Mouse (Mus musculus): ENCODE results near the gene Osgin1. TPM values are rescaled to one million over a fixed set of nuclear protein-coding genes. Genes with fewer than 3 reads are reported as not detected.

Gene Osgin1
- polyA plus RNA-seq, 1 experiment from 2014 or later: 11.4 TPM

- no peak overlapping the region for H3K9ac ChIP-seq (ENCODE audit: low read length)
- TF ChIP-seq EP300 (optimal IDR thresholded peaks at IDR 0.05) (no peak), CTCF (IDR thresholded peaks at IDR 0.05; ENCODE audit: low read depth) (no peak)
- H3K27ac ChIP-seq (replicated peaks): no peak overlapping the region
Observed at GRCm38 (mm10) chr8:119447781-119448170, 13.9 kb downstream of the Osgin1 start.

DNA sequence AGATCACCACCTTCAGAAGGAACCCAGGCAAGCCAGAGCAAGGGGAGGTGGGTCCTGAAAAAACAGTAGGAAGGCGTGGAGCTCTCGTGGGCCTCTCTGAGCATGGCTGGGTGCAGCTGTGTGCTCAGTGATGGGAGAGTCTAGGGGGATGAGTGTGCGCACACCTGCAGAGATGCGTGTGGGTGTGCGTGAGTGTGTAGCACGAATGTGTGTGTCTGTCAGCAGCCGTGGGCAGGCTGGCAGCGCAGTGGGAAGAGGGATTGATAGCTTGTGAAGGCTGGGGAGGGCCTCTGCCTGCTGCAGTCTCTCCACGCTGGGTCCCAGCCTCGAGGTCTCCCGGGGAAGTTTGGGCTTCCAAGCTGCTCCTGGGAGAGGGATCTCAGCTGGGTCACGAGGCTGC lies 15.7 kb downstream of the Osgin1 start:
- WGBS: 71% methylated on average over 10 of the region's 12 CpGs
- peaks cover 3% of the 10 kb centered on the region; the same call in 1 of the 2 replicates for H3K27me3 ChIP-seq (ENCODE audit: control insufficient read depth, insufficient read depth, low read length)
- no peak for DNase-seq (ENCODE audit: low spot score)
- no peaks in the 10 kb centered on the region for H3K4me1 ChIP-seq (replicated peaks; ENCODE audit: control insufficient read depth, insufficient read depth)
- H3K9ac ChIP-seq (ENCODE audit: low read length): no peak overlapping the region
- no peak overlapping the region for H3K4me2 ChIP-seq (replicated peaks; ENCODE audit: low read depth)
- no peaks in the 10 kb centered on the region for H3K36me3 ChIP-seq (ENCODE audit: control insufficient read depth, insufficient read depth, low read length)
- no peaks in the 10 kb centered on the region for H3K9me3 ChIP-seq (ENCODE audit: control insufficient read depth, low read length)
- ATAC-seq (ENCODE audit: low FRiP score, low TSS enrichment): no peak
- no peak for TF ChIP-seq CTCF (IDR thresholded peaks at IDR 0.05; ENCODE audit: low read depth)
- TF ChIP-seq EP300 (optimal IDR thresholded peaks at IDR 0.05): no peak
- no peak overlapping the region for H3K27ac ChIP-seq (replicated peaks)
- H3K4me3 ChIP-seq (ENCODE audit: low read depth, low read length): no peak overlapping the region

More at GRCm38 (mm10) chr8:119447781-119448170, 13.9 kb downstream of the Osgin1 start:
- Histone ChIP-seq H3K27me3 (ENCODE audit: control insufficient read depth, insufficient read depth, low read length) (peaks cover 3% of the 10 kb centered on the region; the same call in 1 of the 2 replicates), H3K4me1 (replicated peaks; ENCODE audit: control insufficient read depth, insufficient read depth) (no peaks in the 10 kb centered on the region), H3K9me3 (ENCODE audit: control insufficient read depth, low read length) (no peaks in the 10 kb centered on the region), H3K36me3 (ENCODE audit: control insufficient read depth, insufficient read depth, low read length) (peaks cover 5% of the 10 kb centered on the region; the same call in 1 of the 2 replicates), H3K4me2 (replicated peaks; ENCODE audit: low read depth) (no peak overlapping the region), H3K4me3 (ENCODE audit: low read depth, low read length) (no peak overlapping the region)
- no peak for DNase-seq (ENCODE audit: low spot score)
- ATAC-seq (ENCODE audit: low FRiP score, low TSS enrichment): no peak
- 6% methylated on average over 16 of the region's 17 CpGs for WGBS

DNA sequence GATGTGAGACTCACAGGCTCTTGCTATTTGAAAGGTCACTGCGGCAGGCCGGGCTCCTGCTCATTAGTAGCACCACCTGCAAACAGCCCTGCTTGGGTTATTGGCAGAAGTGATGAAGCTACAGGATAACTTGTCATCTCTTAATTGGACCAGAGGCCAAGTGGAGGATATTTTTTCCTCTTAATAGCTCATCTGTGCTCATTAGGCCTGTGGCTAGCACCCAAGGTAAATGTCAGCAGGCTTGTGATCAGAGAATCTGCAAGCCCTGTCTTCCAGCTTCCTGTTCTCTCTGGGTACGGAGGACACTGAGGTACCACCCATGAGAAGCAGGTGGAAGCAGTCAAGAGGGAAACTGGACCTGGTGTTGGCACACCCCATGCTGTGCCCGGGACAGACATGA lies 17.2 kb downstream of the Osgin1 start:
- H3K27ac ChIP-seq (replicated peaks): no peak overlapping the region
- no peak overlapping the region for H3K4me2 ChIP-seq (replicated peaks; ENCODE audit: low read depth)
- 94% methylated on average over 4 of the region's 4 CpGs for WGBS
- no peaks in the 10 kb centered on the region for H3K9me3 ChIP-seq (ENCODE audit: control insufficient read depth, low read length)
- no peak overlapping the region for H3K9ac ChIP-seq (ENCODE audit: low read length)
- H3K36me3 ChIP-seq (ENCODE audit: control insufficient read depth, insufficient read depth, low read length): no peaks in the 10 kb centered on the region
- peaks cover 3% of the 10 kb centered on the region; the same call in 1 of the 2 replicates for H3K27me3 ChIP-seq (ENCODE audit: control insufficient read depth, insufficient read depth, low read length)
- no peak for ATAC-seq (ENCODE audit: low FRiP score, low TSS enrichment)
- H3K4me3 ChIP-seq (ENCODE audit: low read depth, low read length): no peak overlapping the region
- TF ChIP-seq EP300 (optimal IDR thresholded peaks at IDR 0.05) (no peak), CTCF (IDR thresholded peaks at IDR 0.05; ENCODE audit: low read depth) (no peak)
- no peaks in the 10 kb centered on the region for H3K4me1 ChIP-seq (replicated peaks; ENCODE audit: control insufficient read depth, insufficient read depth)
- DNase-seq (ENCODE audit: low spot score): no peak

DNA sequence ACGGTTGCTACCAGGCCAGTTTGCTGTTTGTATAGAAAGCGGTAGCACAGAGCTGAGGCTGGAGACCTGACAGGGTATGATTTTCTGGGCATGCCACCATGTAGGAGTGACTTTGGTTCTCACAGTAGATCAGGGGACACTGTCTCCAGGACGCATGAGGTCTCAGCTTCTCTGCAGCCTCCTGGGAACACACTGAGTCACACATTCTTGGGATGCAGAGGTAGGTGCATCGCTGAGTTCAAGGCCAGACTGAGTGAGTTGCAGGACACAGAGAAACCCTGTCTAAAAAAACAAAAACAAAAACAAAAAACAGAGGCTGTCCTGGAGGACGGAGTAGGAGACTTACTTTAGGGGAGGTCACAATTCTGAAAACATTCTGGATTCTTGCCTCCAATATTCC lies 19.0 kb downstream of the Osgin1 start:
- DNase-seq (ENCODE audit: low spot score): no peak
- no peaks in the 10 kb centered on the region for H3K36me3 ChIP-seq (ENCODE audit: control insufficient read depth, insufficient read depth, low read length)
- no peak overlapping the region for H3K4me2 ChIP-seq (replicated peaks; ENCODE audit: low read depth)
- no peak for TF ChIP-seq CTCF (IDR thresholded peaks at IDR 0.05; ENCODE audit: low read depth)
- no peak for TF ChIP-seq EP300 (optimal IDR thresholded peaks at IDR 0.05)
- no peak overlapping the region for H3K9ac ChIP-seq (ENCODE audit: low read length)
- WGBS: 83% methylated on average over 5 of the region's 5 CpGs
- H3K4me1 ChIP-seq (replicated peaks; ENCODE audit: control insufficient read depth, insufficient read depth): no peaks in the 10 kb centered on the region
- no peak for ATAC-seq (ENCODE audit: low FRiP score, low TSS enrichment)
- 0 out of 2 replicates have a peak, but pooled peaks cover 3% of the 10 kb centered on the region for H3K27me3 ChIP-seq (ENCODE audit: control insufficient read depth, insufficient read depth, low read length)
- H3K9me3 ChIP-seq (ENCODE audit: control insufficient read depth, low read length): no peaks in the 10 kb centered on the region
- no peak overlapping the region for H3K4me3 ChIP-seq (ENCODE audit: low read depth, low read length)
- no peak overlapping the region for H3K27ac ChIP-seq (replicated peaks)

- WGBS: 79% methylated on average over 5 of the region's 5 CpGs
- no peak for TF ChIP-seq CTCF (IDR thresholded peaks at IDR 0.05; ENCODE audit: low read depth)
- TF ChIP-seq EP300 (optimal IDR thresholded peaks at IDR 0.05): no peak
- no peaks in the 10 kb centered on the region for H3K27me3 ChIP-seq (ENCODE audit: control insufficient read depth, insufficient read depth, low read length)
- H3K27ac ChIP-seq (replicated peaks): no peak overlapping the region
- H3K36me3 ChIP-seq (ENCODE audit: control insufficient read depth, insufficient read depth, low read length): no peaks in the 10 kb centered on the region
- no peak for DNase-seq (ENCODE audit: low spot score)
- no peaks in the 10 kb centered on the region for H3K4me1 ChIP-seq (replicated peaks; ENCODE audit: control insufficient read depth, insufficient read depth)
- H3K4me3 ChIP-seq (ENCODE audit: low read depth, low read length): no peak overlapping the region
- no peak for ATAC-seq (ENCODE audit: low FRiP score, low TSS enrichment)
- no peaks in the 10 kb centered on the region for H3K9me3 ChIP-seq (ENCODE audit: control insufficient read depth, low read length)
- no peak overlapping the region for H3K4me2 ChIP-seq (replicated peaks; ENCODE audit: low read depth)
- no peak overlapping the region for H3K9ac ChIP-seq (ENCODE audit: low read length)
Observed at GRCm38 (mm10) chr8:119456045-119456444, 22.1 kb downstream of the Osgin1 start.

DNA sequence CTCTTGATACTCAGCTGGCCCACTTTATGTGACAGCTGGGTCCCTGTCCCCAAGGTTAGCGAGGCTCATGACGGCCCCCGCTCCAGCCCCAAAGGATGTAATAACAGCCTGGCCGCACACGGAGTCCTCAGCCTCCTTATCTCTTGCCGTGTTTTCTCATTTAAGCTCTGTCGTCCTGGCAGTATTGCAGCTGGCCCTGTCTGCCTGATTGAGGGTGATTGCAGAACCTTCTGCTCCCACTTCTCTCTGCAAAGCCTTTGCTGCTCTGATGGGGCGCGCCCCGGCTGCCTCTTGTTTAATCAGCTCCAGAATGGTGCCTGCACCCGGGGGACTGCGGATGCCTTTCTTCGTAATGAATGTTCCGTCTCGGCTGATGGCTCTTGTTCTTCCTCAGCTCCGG lies 25.8 kb downstream of the Osgin1 start:
- Histone ChIP-seq H3K27me3 (ENCODE audit: control insufficient read depth, insufficient read depth, low read length) (no peaks in the 10 kb centered on the region), H3K9ac (ENCODE audit: low read length) (no peak overlapping the region), H3K36me3 (ENCODE audit: control insufficient read depth, insufficient read depth, low read length) (no peaks in the 10 kb centered on the region), H3K4me1 (replicated peaks; ENCODE audit: control insufficient read depth, insufficient read depth) (no peaks in the 10 kb centered on the region), H3K27ac (replicated peaks) (no peak overlapping the region), H3K4me2 (replicated peaks; ENCODE audit: low read depth) (no peak overlapping the region), H3K4me3 (ENCODE audit: low read depth, low read length) (no peak overlapping the region), H3K9me3 (ENCODE audit: control insufficient read depth, low read length) (no peaks in the 10 kb centered on the region)
- no peak for ATAC-seq (ENCODE audit: low FRiP score, low TSS enrichment)
- WGBS: 38% methylated on average over 16 of the region's 16 CpGs
- TF ChIP-seq CTCF (IDR thresholded peaks at IDR 0.05; ENCODE audit: low read depth) (no peak), EP300 (optimal IDR thresholded peaks at IDR 0.05) (no peak)
- no peak for DNase-seq (ENCODE audit: low spot score)
